Mouse (Mus musculus): ENCODE measurements around the gene Tppp.
"Not testable (repeated sequence)": the region's sequence is repeated elsewhere in the genome, so short reads cannot be mapped to it uniquely, and the experiment has no call there.

The Tppp gene

GRCm38 (mm10) chr13:74025151-74026081, 16.2 kb downstream of the Tppp start:
- peak; percentile 60 to 75 for DNase-seq (ENCODE audit: low spot score in 2 of 2)

- peak; percentile 50 to 57 for DNase-seq (ENCODE audit: low spot score in 2 of 2)
Measured at GRCm38 (mm10) chr13:74026215-74026614, 17.0 kb downstream of the Tppp start.

DNA sequence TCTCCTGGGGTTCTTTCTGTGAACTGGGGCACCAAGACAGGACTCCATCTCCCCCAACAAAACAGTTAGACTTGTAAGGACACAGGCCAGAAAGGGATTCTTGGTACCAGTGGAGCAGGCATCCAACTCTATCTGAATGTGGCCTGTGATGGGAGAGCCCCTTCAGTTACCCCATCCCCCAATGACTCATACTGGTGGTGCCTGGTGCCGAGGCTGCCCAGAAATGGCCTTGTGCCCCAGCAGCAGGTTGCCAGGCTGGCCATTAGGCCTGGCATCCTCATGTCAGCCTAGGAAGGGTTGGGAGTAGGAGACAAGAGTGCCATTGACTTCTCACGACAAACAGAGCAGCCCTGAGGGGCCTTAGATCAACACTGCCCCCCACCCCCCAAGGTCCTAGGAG, 18.9 kb downstream of the Tppp start:
- no peak for DNase-seq (ENCODE audit: low spot score in 2 of 2)

DNA sequence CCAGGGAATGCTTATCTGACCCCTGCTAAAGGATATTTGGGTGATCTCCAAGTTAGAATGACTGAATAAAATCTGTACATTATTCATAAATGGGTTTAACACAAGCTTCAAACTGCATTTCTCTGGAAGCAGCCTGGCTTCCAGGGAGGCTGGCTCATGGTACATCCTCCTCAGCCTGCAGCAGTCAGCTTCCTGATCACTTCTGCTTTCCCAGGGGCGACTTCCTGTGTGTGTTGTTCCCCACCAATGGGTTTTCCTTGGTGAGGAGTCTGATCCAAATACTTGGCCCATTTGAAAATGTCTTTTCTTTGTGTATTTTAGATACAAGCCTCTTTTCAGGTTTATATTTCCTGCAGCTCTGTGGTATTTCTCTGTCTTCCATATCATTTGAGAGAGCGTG, 19.8 kb downstream of the Tppp start:
- DNase-seq (ENCODE audit: low spot score in 2 of 2) = no peak

DNA sequence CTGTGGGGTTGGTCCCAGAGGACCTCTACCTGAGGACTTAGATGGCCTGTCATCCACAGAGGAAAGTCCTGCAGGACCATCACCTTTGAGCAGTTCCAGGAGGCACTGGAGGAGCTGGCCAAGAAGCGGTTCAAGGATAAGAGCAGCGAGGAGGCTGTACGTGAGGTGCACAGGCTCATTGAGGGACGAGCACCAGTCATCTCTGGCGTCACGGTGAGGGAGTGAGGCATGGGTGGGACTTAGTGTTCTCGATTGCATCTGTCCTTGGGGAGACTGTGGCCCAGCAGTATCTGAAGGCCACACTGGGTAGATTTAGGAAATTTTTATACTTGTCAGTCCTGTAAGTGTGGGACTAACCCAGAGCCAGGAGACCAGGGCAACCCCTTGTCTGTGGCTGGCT, 21.5 kb downstream of the Tppp start:
- DNase-seq (ENCODE audit: low spot score in 2 of 2) = no peak

DNA sequence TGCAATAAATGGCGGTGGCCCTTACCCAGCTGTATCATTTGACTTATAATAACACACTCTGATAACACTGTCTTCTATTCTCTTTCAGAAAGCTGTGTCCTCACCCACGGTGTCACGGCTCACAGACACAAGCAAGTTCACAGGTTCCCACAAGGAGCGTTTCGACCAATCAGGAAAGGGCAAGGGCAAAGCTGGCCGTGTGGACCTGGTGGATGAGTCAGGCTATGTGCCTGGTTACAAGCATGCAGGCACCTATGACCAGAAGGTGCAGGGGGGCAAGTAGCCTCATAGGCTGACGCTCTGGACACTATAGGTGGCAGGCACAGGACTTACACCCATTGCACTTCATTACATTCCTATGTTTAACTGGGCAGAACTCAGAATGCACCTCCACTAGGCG, 21.9 kb downstream of the Tppp start:
- DNase-seq (ENCODE audit: low spot score in 2 of 2) = no peak

DNA sequence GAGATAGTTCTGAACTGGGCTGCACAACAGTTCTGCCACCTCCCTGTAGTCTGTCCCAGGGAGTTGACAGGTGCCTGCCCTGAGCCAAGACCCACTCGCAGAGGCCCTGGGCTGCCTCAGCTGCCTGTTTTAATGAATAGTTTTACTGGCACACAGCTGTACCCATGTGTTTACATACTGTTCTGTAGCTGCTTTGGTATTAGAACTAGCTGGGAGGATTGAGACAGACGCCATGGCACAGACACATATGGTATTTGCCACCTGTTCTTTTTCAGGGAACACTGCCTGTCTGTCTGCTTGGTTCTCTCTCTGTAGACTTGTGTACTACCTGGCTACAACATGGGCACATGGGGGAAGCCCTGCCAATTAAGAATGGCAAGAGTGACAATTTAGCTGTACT, 25.5 kb downstream of the Tppp start:
- no peak for DNase-seq (ENCODE audit: low spot score in 2 of 2)

- DNase-seq (ENCODE audit: low spot score in 2 of 2) = no peak
Measured at GRCm38 (mm10) chr13:74035776-74036175, 26.6 kb downstream of the Tppp start.

- DNase-seq (ENCODE audit: low spot score in 2 of 2) = no peak
Measured at GRCm38 (mm10) chr13:74039926-74040325, 30.7 kb downstream of the Tppp start.

- DNase-seq (ENCODE audit: low spot score in 2 of 2) = no peak
Measured at GRCm38 (mm10) chr13:74056194-74056593, 47.0 kb downstream of the Tppp start.

GRCm38 (mm10) chr13:74058081-74058480, 48.9 kb downstream of the Tppp start:
- DNase-seq (ENCODE audit: low spot score in 2 of 2) = no peak

- peak; percentile 90 for DNase-seq (ENCODE audit: low spot score in 2 of 2)
Measured at GRCm38 (mm10) chr13:74061613-74062377, 52.6 kb downstream of the Tppp start, which contains the start of gene Cep72. Cep72 (minus strand) TSS chr13:74062299.

DNA sequence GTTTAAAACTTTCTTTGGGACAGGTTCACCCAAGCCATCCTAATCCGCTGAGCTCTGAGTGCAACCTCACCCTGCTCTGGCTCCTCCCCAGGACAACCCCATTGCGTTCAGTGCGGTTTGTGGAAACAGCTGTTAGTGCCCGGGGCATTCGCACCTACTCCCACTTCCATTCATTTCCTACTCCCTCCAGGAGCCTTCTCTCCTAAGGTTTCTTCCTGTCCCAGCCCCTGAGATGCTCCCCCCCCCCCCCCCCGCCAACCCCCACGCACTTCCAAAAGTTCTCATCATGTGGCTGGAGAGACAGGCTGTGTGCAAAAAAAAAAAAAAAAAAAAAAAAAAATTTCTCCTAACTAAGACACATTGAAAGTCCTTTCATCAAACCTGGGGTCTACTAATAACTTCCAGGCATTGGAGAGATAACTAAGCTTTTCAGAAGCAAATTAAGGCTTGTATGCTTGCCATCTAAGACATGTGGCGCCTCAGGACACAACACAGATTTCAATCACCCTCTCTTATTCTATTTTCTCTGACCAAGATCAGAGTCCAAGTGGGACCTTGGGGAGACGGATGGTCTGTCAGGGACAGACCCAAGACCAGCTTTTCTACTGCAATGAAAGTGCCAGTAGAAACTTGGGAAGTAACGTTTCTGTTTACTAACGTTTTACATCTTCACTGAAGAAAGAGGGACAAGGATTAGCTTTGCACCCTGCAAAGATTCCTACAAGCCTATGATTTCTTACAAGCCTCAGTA, 53.3 kb downstream of the Tppp start:
- no peak for DNase-seq (ENCODE audit: low spot score in 2 of 2)

GRCm38 (mm10) chr13:74063340-74064050, 54.3 kb downstream of the Tppp start:
- no peak for DNase-seq (ENCODE audit: low spot score in 2 of 2)

DNA sequence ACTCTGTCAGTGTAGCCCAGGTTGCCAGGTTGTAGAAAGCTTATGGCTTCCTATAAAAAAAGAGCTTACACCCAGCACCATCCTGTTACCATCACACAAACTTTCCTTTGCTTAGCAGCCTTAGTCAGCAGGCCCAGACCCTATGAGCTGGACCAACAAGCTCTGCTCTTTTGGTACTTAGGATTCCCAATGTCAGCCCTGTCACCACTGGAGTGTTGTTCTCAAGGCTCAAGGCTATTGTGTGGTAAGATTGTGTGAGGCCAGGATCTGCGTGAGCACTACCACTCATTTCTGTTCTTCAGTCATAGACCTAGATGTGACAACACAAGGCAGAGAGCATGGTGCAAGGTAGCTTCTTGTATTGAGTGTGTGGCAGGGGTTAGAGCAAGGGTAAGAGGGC, 57.4 kb downstream of the Tppp start:
- DNase-seq (ENCODE audit: low spot score in 2 of 2) = no peak

GRCm38 (mm10) chr13:74071244-74071643, 62.0 kb downstream of the Tppp start:
- not testable (repeated sequence) for DNase-seq (ENCODE audit: low spot score in 2 of 2)

- no peak for DNase-seq (ENCODE audit: low spot score in 2 of 2)
Measured at GRCm38 (mm10) chr13:74071714-74072113, 62.5 kb downstream of the Tppp start.

DNA sequence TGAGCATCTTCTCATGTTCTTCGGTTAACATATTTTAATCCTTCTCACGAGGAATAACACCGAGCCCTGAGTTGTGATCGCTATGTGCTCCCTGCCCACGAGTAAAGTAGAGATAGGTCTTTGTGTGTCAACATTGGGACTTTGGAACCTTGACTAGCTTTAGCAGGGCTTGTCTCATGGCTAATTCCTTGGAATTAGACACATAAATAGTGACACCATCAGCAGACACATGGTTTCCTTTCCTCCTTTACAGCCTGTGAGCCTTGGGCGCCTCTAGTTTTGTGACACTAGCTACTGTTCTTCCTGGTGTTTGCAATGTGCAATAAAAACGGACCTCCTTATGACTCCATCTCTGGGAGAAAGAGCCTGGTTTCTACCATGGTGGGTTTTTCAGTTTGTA, 64.2 kb downstream of the Tppp start:
- no peak for DNase-seq (ENCODE audit: low spot score in 2 of 2)
